Mouse (Mus musculus): ENCODE measurements around the gene Ppm1e. TPM values are rescaled to one million over a fixed set of nuclear protein-coding genes. Genes with fewer than 3 reads are reported as not detected.
A peak's percentile ranks its signal among the peaks of the same experiment; 100 is the strongest.

The Ppm1e gene
- total RNA-seq, 1 experiment from 2014 or later, result 2.6 TPM

- ATAC-seq (replicated peaks in 1 of 2; ENCODE audit: insufficient read depth in 1 of 2, low FRiP score in 2 of 2, low TSS enrichment in 1 of 2, low read depth in 1 of 2, poor library complexity in 2 of 2, severe bottlenecking in 2 of 2), result no peak
These were observed 38.8 kb downstream of the Ppm1e start for GRCm38 (mm10) chr11:87320007-87320406.

GRCm38 (mm10) chr11:87318956-87319708, 39.7 kb downstream of the Ppm1e start:
- ATAC-seq (replicated peaks in 1 of 2; ENCODE audit: insufficient read depth in 1 of 2, low FRiP score in 2 of 2, low TSS enrichment in 1 of 2, low read depth in 1 of 2, poor library complexity in 2 of 2, severe bottlenecking in 2 of 2), result no peak

- ATAC-seq (replicated peaks in 1 of 2; ENCODE audit: insufficient read depth in 1 of 2, low FRiP score in 2 of 2, low TSS enrichment in 1 of 2, low read depth in 1 of 2, poor library complexity in 2 of 2, severe bottlenecking in 2 of 2), result no peak
These were observed 45.3 kb downstream of the Ppm1e start for GRCm38 (mm10) chr11:87313533-87313932.

- ATAC-seq (replicated peaks in 1 of 2; ENCODE audit: insufficient read depth in 1 of 2, low FRiP score in 2 of 2, low TSS enrichment in 1 of 2, low read depth in 1 of 2, poor library complexity in 2 of 2, severe bottlenecking in 2 of 2), result no peak
These were observed 48.5 kb downstream of the Ppm1e start for GRCm38 (mm10) chr11:87310309-87310708.

- ATAC-seq (replicated peaks in 1 of 2; ENCODE audit: insufficient read depth in 1 of 2, low FRiP score in 2 of 2, low TSS enrichment in 1 of 2, low read depth in 1 of 2, poor library complexity in 2 of 2, severe bottlenecking in 2 of 2), result no peak
These were observed 49.3 kb downstream of the Ppm1e start for GRCm38 (mm10) chr11:87309329-87310074.

- no peak for ATAC-seq (replicated peaks in 1 of 2; ENCODE audit: insufficient read depth in 1 of 2, low FRiP score in 2 of 2, low TSS enrichment in 1 of 2, low read depth in 1 of 2, poor library complexity in 2 of 2, severe bottlenecking in 2 of 2)
These were observed 59.8 kb downstream of the Ppm1e start for GRCm38 (mm10) chr11:87299066-87299465.

- no peak for ATAC-seq (replicated peaks in 1 of 2; ENCODE audit: insufficient read depth in 1 of 2, low FRiP score in 2 of 2, low TSS enrichment in 1 of 2, low read depth in 1 of 2, poor library complexity in 2 of 2, severe bottlenecking in 2 of 2)
These were observed 62.4 kb downstream of the Ppm1e start for GRCm38 (mm10) chr11:87296467-87296866.

GRCm38 (mm10) chr11:87295636-87296035, 63.2 kb downstream of the Ppm1e start:
- no peak for ATAC-seq (replicated peaks in 1 of 2; ENCODE audit: insufficient read depth in 1 of 2, low FRiP score in 2 of 2, low TSS enrichment in 1 of 2, low read depth in 1 of 2, poor library complexity in 2 of 2, severe bottlenecking in 2 of 2)

GRCm38 (mm10) chr11:87289313-87289712, 69.5 kb downstream of the Ppm1e start:
- no peak for ATAC-seq (replicated peaks in 1 of 2; ENCODE audit: insufficient read depth in 1 of 2, low FRiP score in 2 of 2, low TSS enrichment in 1 of 2, low read depth in 1 of 2, poor library complexity in 2 of 2, severe bottlenecking in 2 of 2)

GRCm38 (mm10) chr11:87286194-87286593, 72.6 kb downstream of the Ppm1e start:
- no peak for ATAC-seq (replicated peaks in 1 of 2; ENCODE audit: insufficient read depth in 1 of 2, low FRiP score in 2 of 2, low TSS enrichment in 1 of 2, low read depth in 1 of 2, poor library complexity in 2 of 2, severe bottlenecking in 2 of 2)

GRCm38 (mm10) chr11:87281907-87282475, 76.8 kb downstream of the Ppm1e start:
- no peak for ATAC-seq (replicated peaks in 1 of 2; ENCODE audit: insufficient read depth in 1 of 2, low FRiP score in 2 of 2, low TSS enrichment in 1 of 2, low read depth in 1 of 2, poor library complexity in 2 of 2, severe bottlenecking in 2 of 2)

- no peak for ATAC-seq (replicated peaks in 1 of 2; ENCODE audit: insufficient read depth in 1 of 2, low FRiP score in 2 of 2, low TSS enrichment in 1 of 2, low read depth in 1 of 2, poor library complexity in 2 of 2, severe bottlenecking in 2 of 2)
These were observed 79.4 kb downstream of the Ppm1e start for GRCm38 (mm10) chr11:87279461-87279860.

- no peak for ATAC-seq (replicated peaks in 1 of 2; ENCODE audit: insufficient read depth in 1 of 2, low FRiP score in 2 of 2, low TSS enrichment in 1 of 2, low read depth in 1 of 2, poor library complexity in 2 of 2, severe bottlenecking in 2 of 2)
These were observed 80.0 kb downstream of the Ppm1e start for GRCm38 (mm10) chr11:87278807-87279206.

- ATAC-seq (replicated peaks in 1 of 2; ENCODE audit: insufficient read depth in 1 of 2, low FRiP score in 2 of 2, low TSS enrichment in 1 of 2, low read depth in 1 of 2, poor library complexity in 2 of 2, severe bottlenecking in 2 of 2), result peak in 1 of 2 experiments; percentile 17; a peak in 1 of 4 replicates
These were observed 82.4 kb downstream of the Ppm1e start for GRCm38 (mm10) chr11:87276240-87276985.

- no peak for ATAC-seq (replicated peaks in 1 of 2; ENCODE audit: insufficient read depth in 1 of 2, low FRiP score in 2 of 2, low TSS enrichment in 1 of 2, low read depth in 1 of 2, poor library complexity in 2 of 2, severe bottlenecking in 2 of 2)
These were observed 83.3 kb downstream of the Ppm1e start for GRCm38 (mm10) chr11:87275420-87276048.

- no peak for ATAC-seq (replicated peaks in 1 of 2; ENCODE audit: insufficient read depth in 1 of 2, low FRiP score in 2 of 2, low TSS enrichment in 1 of 2, low read depth in 1 of 2, poor library complexity in 2 of 2, severe bottlenecking in 2 of 2)
These were observed 86.1 kb downstream of the Ppm1e start for GRCm38 (mm10) chr11:87272725-87273124.

GRCm38 (mm10) chr11:87271479-87271878, 87.3 kb downstream of the Ppm1e start:
- no peak for ATAC-seq (replicated peaks in 1 of 2; ENCODE audit: insufficient read depth in 1 of 2, low FRiP score in 2 of 2, low TSS enrichment in 1 of 2, low read depth in 1 of 2, poor library complexity in 2 of 2, severe bottlenecking in 2 of 2)

Data from hematopoietic stem cell, adult 5-6 weeks (primary cell).